Mouse (Mus musculus): ENCODE measurements around the gene Nisch.

Gene Nisch

GRCm38 (mm10) chr14:31216846-31217245 is at the start of gene Nisch:
TSS of gene Nisch (minus strand) at chr14:31216946.
- DNase-seq (ENCODE audit: low read depth): no peak

DNA sequence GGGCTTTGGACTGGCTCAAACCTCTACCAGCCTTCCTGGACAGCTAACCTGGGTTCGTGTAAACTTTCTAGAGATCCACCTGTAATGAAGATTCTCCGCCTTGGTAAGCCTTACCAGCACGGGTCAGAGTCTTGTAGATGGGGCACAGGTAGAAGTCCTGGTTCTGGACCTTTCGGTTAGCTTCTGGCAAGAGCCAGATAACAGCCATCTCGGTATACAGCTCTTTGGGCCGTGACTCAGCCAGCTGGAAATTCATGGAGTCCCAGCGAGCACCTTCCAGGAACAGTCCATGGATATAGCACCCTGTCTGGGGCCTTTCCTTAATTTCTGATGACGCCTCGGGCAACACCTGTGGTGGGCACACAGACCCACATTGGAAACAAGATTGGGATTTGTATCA is 44.2 kb upstream of the Nisch start:
- DNase-seq (ENCODE audit: low read depth): no peak

DNA sequence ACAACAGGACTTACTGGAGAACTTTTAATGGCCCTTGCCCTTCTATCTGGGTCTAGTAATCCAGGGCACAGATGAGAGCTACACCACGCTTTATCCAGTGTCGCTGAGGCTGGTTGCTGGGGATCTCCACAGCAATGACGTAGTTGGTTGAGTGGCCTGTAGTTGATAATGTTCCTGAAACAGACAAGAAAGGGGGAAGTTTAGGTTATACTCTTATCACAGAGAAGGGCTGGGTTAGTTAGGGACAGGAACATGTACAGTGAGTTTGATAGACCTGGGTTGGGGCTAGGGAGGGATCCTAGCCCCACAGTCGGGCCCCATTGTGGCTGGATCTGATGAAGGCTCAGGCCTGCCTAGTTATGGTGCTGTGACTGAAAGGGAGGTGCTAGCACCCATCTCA is 43.6 kb upstream of the Nisch start:
- no peak for DNase-seq (ENCODE audit: low read depth)

DNA sequence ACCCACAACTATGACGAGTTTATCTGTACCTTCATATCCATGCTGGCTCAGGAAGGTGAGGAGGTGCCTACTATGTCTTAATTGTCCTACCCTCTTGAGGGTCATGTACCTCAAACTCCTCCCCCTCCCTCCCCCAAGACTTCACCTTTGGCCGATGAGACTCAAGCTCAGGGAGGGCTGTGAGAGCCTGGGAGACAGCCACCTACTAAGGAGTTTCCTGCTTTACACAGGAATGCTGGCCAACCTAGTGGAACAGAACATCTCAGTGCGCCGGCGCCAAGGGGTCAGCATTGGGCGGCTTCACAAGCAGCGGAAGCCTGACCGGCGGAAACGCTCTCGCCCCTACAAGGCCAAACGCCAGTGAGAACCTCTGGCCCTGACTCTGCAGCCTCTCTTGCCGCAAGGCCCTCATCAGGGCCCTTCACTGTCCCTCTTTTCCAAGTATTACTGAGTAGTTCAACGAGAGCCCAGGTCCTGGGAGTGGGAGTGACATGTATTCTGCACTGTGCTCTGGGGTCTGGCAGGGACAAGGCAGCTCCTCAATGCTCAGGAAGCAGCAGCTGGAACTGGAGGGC is 41.8 kb upstream of the Nisch start:
- no peak for DNase-seq (ENCODE audit: low read depth)

- no peak for DNase-seq (ENCODE audit: low read depth)
Measured at GRCm38 (mm10) chr14:31252091-31252490, 35.3 kb upstream of the Nisch start.

DNA sequence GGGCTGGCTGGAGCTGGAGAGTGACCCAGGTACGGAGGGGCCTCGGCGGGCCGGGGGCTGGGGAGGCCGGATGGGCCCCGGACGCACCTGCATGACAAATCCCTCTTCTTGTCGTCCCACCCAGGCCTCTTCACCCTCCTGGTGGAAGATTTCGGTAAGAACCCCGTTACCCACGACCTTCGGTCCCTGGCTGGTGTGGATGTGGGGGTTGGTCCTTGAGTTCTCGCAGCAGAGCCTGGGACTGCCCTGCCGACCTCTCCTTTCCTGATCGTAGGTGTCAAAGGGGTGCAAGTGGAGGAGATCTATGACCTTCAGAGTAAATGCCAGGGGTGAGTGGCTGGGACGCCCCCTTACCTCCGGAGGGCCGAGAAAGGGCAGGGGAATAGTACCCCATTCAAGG is 34.9 kb upstream of the Nisch start:
- DNase-seq (ENCODE audit: low read depth): no peak

DNA sequence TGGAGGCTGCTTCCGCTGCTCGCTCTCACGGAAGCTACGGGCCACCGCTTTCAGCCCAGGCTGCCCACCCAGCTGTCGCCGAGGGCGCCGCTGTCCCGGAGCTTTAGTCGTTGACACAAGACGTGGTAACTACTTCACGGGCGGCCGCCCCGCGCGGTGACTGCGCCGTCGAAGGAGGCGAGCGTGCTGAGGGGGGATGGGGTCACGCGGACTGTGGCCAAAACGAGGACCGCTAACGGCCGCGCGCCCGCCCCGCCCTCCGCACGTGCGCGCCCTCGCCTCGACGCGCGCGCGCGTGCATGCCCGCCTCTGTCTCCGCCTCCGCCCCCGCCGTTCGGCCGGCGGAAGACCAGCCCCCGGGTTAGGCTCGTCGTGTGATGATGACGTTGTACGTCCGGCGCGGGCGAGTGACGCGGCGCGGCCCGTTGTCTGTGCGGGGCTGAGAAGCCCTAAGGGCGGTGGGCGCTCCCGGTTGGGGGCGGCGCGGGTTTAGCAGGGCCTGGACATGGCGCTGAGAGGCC is 34.4 kb upstream of the Nisch start, which contains the start of the genes Phf7 and Bap1:
Gene Phf7 (minus strand): TSS at position 234 of the 521 bp plus-strand sequence.
Gene Bap1 (plus strand): TSS at position 367 of the 521 bp plus-strand sequence.
- DNase-seq (ENCODE audit: low read depth): peak; percentile 97

- no peak for DNase-seq (ENCODE audit: low read depth)
Measured at GRCm38 (mm10) chr14:31250222-31251083, 33.7 kb upstream of the Nisch start.

GRCm38 (mm10) chr14:31248396-31248795 is 31.6 kb upstream of the Nisch start:
- no peak for DNase-seq (ENCODE audit: low read depth)

DNA sequence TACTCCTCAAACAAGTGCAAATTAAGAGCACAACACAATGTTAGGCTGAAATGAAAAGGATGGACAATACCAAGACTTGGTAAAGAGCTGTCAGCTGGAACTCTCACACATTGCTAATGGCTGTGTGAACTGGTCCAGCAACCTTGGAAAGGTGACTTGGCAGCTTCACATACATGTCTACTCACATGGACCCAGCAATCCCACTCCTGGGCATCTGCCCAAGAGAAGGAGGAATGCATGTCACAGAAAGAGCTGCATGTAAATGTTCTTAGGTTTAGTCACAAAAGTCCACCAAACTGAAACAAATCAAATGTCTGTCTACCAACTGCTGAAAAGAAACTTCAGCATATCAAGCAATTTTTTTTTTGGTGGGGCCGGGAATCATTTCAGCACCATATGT is 29.2 kb upstream of the Nisch start:
- no peak for DNase-seq (ENCODE audit: low read depth)

- DNase-seq (ENCODE audit: low read depth): no peak
Measured at GRCm38 (mm10) chr14:31244777-31245176, 28.0 kb upstream of the Nisch start.

GRCm38 (mm10) chr14:31240528-31240927 is 23.8 kb upstream of the Nisch start:
- no peak for DNase-seq (ENCODE audit: low read depth)

DNA sequence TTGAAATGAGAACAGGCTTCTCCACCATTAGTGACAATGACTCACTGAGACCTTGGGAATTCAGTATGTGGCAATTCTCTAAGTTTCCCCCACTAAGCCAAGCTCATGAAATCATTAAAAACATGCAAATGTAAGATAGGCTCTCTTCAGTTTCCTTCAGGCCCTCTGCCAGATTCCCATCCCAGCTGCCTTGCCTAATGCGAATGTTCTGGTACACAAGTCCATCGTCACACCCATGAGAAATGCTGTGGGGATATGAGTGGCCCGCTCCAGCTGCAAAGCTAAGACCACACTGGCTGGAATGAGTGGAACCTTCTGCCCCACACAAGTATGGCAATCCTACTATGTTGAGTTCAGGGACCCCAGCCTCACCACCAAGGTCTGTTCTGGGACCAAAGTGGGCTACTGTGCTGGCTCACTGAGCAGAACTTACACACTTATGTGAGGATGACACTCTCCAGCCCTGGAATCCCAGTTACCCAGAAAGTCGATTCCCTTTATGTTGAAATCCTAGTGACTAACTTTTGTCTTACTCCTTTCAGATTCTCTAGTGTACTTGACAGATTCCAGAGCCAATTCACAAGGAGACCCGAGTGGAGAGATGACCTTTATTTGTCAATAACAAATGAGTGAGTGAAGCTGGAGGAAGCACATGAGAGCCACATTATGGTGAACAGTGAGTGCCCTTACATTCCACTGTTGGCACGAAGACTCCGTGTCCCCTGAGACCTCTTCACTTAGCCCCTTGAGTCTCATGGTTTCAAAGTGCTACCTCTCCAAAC is 20.5 kb upstream of the Nisch start:
- no peak for DNase-seq (ENCODE audit: low read depth)

DNA sequence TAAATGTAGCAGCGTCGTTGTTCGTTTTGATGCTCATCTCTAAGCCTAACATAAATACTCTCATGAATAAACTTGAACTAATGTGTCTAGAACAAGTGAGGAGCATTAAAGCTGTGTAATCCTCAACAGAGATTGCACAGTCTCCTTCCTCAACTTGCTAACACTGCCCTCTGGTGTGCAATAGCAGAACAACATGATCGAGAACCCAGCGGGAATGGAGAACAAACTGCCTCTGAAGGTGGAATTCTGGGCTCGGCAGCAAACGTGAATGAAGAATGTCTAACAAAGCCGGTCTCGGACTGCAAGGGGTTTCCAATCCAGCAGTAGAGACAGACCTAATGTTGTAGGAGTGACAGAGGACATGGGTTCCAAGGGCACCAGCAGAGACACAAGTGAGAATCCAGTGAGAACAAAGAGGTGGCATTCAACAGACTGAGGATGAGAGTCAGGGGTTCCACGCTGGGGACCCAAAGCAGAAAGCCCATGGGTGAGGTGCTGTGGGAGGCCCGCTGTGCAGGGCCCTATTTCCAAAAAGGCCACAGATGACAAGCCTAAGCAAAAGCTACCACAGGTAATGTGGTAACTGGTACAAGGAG is 17.3 kb upstream of the Nisch start:
- DNase-seq (ENCODE audit: low read depth): peak; percentile 82

DNA sequence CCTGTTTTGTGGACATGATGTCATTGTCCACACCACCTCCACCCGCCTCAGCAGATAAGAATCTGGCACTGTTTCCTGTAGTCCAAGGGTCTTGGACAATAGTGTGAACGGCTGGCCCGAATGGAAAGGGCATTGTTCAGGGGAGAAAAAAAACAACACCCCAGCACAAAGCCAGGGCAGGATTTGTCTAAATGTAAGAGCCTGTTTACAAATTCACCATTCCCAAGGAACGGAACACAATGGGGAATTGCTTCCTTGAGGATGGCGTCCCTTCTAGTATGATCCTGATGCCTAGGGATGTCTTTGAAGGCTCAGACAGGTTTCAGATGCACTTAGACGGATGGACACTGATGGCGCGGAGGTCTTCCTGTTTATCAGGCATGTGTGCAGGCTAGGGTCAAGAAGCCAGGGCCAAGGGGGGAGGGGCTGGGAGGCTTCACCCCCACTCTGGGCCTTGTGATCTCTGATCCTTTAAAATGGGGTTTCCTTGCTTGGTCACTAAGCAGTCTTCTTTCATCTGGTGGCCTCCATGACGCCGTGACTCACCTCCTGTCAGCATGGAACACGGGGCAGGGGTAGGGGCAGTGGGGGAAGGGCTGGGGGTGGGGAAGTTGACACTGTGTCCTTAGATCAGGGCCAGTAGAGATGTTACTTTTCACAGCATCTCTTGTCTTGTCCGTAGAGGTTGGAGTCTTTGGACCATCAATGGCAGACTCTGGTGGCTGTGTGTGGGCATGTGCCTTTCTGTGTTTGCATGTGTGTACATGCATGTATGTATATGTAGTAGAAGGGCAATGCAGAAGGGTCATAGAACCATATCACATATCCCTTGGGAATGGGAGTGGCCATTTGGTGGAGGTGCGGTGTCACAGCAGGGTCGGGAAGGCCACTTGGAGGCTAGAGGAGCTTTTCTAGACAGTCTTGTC is 16.6 kb upstream of the Nisch start:
- DNase-seq (ENCODE audit: low read depth): no peak

DNA sequence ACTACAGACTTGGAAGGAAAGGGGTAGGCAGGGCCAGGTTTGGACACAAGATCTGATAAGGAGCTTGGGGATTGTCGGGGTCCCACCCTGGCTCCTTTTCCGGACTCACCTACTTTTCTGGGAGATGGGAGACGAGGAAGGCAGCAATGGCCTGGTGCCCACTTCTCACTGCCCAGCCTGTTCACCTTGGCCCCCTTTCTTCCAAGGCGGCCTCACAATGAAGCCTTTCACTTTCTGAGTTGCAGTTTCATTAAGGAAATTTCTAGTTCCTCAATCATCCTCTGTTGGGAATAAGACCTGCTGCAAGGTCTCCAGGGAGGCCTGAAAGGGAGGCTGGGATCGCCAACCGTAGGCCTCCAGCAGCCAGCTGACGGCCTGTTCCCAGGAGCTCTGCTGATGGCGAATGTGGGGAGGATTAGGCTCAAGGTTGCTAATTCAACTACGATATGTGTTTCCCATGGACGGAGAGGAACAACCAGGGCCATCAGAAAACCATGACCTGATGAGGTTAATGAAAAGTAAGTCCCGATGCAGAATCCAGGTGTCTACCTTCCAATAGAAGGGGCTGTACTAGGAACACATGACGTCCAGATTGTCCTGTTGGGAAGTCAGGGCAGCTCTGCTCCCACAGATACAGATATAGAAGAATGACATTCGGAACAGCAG is 15.8 kb upstream of the Nisch start:
- no peak for DNase-seq (ENCODE audit: low read depth)

- DNase-seq (ENCODE audit: low read depth): no peak
Measured at GRCm38 (mm10) chr14:31230442-31230841, 13.7 kb upstream of the Nisch start.

- DNase-seq (ENCODE audit: low read depth): no peak
Measured at GRCm38 (mm10) chr14:31228234-31228633, 11.5 kb upstream of the Nisch start.

DNA sequence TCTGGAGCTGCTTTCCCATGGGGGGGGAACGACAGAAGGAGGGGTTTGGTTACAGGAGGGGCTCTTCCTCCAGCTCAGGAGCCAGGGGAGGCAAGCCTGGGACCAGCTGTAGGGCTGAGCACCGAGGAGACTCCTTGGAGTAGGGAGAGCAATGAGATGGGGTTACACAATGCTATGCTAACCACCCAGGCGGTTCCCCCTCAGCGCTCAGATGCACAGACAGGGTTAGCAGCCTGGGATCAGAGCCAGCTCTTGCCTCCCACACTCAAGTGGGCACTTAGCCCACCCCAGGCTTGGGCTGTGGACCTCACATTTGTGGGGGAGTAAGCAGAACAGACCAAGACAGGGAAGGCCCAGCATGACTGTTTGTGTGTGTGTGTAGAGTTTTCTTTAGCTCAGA is 10.2 kb upstream of the Nisch start:
- no peak for DNase-seq (ENCODE audit: low read depth)

- no peak for DNase-seq (ENCODE audit: low read depth)
Measured at GRCm38 (mm10) chr14:31217666-31218065, 920 bp upstream of the Nisch start, which contains the start of gene Sema3g. TSS of gene Sema3g (plus strand) at chr14:31217860.

Data from naive thymus-derived CD4-positive, alpha-beta T cell, adult 2 months (primary cell).